Mouse (Mus musculus): ENCODE data around the gene Rpl18.

Rpl18 gene

DNA sequence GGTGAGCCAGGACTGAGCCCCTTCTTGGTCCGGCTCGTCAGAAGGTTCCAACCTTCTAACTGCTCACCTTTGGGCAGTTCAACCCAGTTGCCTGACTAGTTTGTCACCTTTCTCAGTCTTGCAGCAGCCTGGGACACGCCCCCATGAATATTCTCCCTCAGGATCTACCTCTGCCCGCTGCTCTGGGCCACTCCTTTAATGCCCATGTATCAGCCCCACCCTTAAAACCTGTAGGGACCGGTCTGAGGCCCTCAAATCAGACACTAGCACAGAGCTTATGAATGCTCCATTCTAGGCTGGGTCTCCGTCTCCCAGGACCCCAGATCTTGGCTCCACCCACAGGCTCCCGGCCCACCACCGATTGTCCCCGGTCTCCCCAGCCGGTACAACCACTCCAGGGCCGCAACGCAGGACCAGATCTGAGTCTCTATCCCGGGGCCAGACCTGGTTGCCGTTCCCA is 597 bp upstream of the Rpl18 start:
- no peak for DNase-seq

DNA sequence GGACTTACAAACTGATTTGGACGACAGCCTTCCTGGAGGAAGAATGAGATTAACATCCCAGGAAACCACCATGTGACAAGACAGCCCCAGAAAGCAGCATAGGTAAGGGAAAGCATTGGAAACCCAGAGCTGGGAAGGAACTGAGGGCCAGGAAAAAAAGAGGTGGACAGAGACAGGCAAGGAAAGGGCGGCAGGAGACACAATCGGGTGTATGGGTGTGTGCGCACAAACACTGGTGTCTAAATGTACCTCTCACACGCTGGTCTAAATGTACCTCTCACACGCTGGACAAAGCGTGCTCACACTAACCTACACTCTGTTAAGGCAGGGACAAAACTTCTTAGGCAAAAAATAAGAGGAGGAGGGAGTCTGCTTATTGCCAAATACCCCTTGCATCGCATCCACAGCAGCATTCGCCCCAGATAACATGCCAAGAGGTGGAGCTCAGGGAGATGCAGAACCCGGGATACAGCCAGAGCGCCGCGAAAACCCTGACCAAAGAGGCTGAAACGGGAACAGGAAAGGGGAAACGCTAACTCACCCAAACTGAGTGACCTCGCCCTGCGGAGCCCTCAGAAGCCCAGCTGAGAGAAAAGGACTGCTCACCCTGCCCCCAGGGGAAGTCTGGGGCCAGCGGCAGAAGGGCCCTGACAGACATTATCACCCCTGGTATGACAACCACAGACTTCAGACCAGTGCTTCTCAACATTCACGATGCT is 643 bp downstream of the Rpl18 start:
- no peak for DNase-seq

DNA sequence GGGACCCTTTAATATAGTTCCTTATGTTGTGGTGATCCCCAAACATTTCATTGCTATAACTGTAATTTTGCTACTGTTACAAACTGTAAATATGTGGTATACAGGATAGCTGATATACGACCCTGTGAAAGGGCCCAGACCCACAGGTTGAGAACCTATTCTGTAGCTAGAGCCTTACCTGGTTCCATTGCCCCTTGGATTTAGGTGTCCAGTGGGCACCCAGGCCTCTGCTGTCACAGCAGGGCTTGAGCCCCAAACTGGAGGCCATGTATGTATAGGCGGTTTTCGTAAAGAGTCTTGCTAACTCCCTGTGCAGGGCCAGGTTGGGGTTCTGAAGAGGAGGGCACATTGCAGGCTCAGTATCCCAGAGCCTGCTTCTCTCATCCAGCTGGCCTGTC is 1.2 kb downstream of the Rpl18 start:
- DNase-seq, result no peak

DNA sequence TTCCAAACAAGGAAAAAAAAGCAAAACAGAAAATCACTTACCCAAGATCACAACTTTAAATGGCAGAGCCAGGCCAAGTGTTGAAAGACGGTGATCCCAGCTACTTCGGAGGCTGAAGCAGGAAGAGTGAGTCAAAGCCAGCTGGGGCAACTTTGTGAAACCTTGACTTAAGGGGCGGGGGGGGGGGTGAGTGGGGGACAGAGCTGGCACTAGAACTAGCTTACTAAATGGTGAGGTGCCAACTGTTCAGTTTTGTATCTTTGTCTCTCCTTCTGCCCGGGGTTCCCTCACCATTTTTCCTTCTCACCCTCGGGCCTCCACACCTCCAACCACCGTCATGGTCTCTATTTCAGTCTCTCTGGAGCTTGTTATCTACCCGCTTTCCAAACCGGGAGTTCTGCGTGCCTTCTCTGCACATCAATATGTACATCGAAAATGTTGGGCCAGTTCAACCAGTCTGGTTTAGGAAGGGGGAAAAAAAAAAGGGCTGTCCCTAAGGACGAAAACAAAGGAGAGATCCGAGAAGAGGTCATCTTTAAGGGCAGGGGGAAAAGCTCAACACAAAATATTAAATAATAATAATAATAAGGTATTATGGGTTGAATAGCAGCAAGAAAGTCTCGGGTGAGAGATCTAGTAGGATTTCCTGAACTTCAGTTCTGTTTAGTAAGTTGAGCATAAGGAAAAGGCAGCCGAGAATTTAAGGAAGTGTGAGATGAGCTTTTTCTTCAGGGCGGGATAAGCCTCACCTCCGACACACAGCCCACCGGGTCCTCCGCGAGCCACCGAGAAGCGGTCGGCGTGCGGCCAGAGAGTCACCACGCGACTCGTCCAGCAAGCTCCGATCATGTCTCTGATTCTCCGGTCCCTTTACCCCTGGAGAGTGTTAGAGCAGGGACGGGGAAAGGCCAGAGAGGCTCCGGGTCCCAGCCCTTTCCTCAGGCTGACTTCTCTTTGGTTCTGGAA is 2.0 kb downstream of the Rpl18 start:
- DNase-seq, result no peak

DNA sequence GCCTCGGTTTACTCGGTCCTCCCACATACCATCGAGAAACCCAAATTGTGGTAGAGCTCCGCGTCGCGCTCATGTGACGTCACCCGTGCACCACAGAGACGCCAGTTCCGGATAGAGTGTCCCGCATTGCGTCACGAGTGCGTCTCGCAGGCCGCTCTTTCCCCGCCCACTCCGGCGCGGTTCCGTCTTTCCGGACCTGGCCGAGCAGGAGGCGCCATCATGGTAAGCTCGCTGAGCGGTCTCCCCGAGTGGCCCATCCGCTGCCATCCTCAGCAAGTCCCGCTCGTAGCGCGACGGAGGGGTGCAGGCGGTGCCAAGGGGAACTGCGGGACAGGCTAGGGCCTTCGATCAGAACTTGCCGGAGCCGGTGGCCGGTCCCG is 2.7 kb downstream of the Rpl18 start, which contains the start of gene Sphk2:
Gene Sphk2 (minus strand): TSS at position 85 of the 380 bp plus-strand sequence.
- peak; percentile 99 for DNase-seq

DNA sequence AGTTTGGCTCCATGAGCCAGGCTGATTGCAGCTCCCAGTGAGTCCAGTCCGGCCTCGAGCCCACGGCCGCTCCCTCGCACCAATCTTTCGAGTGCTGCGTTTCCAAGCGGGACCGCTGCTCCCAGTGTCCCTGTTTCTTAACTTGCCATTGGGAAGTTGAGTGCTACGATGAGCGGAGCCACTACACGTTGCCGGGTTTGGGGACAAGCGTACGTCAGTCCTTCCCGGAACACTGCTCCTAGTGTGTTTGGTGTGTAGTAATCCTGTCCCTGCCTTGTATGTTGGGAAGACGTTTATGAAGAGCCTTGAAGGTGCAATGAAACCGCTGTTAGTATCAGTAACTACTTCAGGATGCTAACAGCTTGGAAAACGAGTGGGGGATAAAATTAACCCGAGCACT is 3.1 kb downstream of the Rpl18 start:
- no peak for DNase-seq

DNA sequence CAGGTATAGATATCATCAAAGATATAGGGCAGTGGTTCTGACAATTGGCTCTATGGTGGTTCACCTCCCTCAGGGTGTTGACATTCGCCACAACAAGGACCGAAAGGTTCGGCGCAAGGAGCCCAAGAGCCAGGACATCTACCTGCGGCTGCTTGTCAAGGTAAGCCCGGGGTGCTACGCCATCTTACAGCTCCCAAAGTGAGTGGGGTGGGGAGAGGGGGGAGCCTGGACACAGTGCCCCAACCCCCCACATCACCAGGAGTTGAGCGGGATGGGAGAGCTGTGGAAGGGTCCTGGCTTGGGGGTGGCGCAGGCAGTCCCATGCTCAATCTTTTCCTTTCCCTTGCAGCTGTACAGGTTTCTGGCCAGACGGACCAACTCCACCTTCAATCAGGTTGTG is 3.9 kb downstream of the Rpl18 start:
- no peak for DNase-seq

DNA sequence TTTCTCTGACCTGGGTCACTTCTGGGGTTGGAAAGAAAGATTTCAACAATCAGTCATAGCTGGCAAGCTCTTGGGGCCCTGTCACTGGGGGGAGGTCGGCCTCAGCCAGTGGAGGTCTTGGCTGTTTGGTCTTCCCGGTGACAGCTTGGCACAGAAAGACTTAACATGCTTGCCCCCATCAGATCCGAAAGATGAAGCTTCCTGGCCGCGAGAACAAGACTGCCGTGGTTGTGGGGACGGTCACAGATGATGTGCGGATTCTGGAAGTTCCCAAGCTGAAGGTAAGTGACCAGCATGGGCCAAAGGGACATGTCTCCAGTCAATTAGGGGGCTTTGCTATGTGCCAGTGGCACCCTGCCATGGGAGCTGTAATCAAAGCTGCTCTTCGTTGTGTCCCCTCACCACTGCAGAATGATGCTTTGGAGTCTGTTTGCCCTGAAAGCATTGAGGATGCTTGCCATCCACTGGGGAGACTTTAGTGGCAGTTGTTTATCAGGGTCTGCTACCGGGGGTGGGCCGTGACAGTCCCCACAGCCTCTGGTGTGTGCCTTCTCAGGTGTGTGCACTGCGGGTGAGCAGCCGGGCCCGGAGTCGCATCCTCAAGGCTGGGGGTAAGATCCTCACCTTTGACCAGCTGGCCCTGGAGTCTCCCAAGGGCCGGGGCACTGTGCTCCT is 4.6 kb downstream of the Rpl18 start:
- no peak for DNase-seq

DNA sequence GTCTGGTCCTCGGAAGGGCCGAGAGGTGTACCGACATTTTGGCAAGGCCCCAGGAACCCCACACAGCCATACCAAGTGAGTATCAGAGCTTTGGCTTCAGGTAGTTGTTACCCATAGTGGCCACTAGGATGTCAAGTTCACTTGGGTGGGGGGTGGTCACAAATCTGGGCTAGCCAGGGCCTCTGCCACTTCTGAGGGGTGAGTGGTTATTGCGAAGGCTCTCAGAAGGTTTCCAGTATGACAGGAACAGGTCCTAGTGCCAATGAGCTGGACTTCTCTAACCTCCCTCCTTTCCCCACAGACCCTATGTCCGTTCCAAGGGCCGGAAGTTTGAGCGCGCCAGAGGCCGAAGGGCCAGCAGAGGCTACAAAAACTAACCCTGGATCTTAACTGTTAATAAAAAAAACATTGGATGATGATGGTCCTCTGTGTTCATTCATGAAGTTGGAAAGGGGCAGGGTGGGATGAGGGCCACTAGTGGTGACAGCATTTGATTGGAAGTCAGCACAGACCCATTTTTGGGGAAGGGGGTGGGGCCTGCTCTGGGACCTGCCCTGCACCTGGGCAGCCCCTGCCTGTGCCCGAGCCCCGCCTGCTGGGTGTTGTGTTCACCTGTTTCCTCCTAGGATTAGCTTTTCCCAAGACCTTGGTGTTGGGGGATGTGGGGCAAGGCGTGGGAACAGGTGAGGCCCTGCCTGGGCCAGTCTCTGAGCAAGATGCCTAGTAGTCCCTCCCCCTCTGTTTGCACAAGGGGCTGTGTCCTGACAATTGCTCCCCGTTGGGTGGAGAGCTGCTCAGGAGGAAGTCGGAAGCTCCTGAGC is 5.4 kb downstream of the Rpl18 start, which contains the start of gene Fam83e:
Gene Fam83e (plus strand): TSS at position 800 of the 821 bp plus-strand sequence.
- DNase-seq, result no peak

DNA sequence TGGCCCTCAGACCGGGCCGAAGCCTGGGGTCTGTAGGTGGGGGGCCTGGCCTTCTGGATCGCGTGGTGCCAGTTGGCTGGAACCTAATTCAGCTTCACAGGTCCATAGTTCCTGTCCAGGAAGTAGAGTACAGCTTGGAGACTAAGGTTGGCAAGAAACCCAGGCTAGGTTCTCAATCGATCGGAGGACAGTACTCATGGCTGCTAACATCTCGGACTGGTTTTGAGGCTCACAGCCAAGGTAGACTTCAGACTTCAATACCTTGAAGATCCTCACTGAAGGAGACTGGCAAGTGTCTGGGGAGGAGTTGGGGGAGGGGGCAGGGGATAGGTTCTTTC is 5.9 kb downstream of the Rpl18 start:
- no peak for DNase-seq

DNA sequence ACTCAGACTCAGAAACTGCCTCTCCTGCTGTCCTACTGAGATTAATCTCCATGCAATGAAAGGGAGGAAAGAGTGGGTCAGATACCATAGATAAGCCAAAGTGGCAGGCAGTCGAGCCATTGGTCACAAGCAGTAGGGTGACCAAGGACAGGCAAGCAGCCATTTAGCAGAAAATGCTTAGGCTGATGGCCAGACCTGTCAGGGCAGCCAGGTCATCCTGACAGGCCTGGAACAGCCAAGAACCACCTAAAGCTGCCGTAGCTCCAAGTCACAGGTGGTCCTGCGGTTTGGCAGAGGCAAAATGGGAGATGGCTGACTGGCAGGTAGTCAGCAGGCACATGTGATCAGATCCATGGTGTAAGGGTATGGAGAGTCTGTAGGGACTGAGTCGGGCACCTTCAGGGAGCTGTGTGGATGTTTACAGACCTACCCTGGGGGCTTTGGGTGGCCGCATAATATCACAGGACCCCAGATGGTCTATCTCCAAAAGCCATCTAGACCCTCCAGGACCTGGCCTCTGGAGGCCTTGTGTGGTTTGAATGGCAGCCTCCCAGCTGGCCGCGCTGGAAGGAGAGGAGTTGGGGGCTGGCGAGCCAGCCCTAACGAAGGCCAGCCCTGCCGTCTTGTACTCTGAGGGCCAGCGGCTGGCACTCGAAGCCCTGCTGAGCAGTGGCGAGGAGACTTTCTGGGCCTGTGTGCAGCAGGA is 6.5 kb downstream of the Rpl18 start:
- DNase-seq, result no peak

DNA sequence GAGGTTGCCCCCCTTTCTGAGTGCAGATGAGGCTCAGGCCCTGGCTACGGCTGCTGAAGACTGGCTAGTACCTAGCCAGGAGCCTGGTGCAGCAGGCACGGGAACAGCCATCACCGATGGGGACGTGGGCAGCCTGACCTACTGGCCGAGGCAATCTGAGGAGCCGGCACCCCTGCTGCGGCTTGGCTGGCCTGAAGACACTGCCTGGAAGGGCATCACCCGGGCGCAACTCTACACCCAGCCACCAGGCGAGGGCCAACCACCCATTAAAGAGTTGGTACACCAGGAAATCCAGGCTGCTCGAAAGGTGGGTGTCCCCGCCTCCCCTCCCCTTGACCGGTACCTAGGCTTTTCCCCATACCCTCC is 7.1 kb downstream of the Rpl18 start:
- no peak for DNase-seq

DNA sequence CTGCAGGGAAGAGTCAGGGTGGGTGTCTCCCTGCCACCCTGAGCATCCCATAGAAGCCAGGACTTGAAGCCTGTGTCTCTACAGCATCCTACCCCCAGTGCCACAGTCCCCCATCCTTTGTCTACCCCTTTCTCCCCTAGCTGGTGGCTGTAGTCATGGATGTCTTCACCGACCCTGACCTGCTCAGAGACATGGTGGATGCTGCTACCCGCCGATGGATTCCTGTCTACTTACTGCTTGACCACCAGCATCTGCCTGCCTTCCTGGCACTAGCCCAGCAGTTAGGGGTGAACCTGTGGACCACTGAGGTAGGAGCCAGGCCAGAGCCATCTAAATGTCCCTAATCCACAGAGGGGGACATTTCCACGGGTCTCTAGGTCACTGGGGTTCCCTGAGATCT is 8.0 kb downstream of the Rpl18 start:
- no peak for DNase-seq

DNA sequence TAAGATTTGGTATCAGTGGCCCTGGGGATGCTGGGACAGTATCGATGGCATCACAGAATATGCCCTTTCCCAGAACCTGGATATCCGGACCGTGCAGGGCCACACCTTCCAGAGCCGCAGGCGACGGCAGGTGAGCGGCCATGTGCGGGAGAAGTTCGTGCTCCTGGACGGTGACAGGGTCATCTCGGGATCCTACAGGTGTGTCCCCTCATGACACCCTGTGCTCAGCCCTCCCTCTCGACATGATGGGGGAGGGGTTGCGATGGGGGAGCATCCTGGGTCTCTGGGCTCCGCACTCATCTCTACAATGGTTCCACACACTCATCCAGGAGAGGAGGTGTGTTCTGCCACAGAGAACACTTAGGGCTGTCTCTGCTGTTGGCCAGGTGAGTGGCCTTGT is 8.5 kb downstream of the Rpl18 start:
- no peak for DNase-seq

DNA sequence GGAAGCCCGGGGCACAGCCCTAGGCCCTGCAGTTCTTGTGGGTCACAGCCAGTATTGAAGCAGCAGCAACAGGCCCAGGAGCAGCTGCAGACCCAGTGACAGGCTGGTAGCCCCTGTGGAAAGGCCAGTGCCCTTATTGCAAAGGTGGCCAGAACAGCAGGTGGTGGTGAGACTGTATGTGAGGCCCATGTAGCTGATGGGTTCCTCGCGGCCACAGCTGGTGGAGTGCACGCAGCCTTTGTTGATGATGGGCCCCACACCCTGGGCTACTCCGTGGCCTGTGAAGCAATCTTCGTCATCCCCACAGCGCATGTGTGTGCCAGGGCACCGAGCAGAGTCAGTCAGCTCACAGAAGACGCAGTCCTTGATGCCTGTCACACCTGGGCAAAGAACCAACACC is 9.9 kb downstream of the Rpl18 start:
- DNase-seq, result no peak

DNA sequence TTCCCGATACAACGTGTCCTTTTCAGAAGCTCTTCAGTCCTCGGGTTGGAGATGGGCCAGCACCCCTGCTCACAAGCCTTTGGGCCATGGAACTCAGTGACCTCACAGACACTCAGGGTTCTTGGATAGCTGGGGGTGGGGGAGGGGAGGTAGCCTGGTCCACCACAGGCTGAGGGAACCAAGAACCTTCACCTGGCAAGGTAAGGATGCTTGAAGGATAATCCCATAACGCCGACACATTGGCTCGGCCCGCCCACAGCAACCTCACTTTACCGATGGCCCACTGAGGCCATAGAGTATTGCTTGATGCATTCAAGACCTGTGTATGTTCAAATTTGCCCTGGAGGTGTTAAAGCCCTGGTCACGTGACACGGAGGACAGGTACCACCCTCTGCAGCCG is 10.5 kb downstream of the Rpl18 start, which contains the start of gene Spaca4:
Gene Spaca4 (minus strand): TSS at position 101 of the 400 bp plus-strand sequence.
- DNase-seq, result no peak

DNA sequence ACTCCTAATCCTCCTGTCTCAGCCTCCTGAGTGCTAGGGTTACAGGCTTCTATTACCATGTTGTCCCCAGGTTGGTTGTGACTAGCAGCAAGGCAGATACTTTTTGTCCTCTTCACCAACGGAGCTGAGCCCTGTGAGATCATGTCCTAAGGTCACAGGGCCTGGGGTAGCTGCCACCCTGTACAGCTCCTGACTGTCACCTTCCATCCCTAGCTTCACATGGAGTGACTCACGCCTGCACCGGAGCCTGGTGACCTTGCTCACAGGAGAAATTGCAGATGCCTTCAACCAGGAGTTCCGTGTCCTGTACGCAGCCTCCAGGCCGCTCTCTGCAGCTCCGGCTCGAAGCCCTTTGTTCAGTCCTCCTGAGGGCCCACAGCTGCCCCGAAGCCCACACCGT is 11.2 kb downstream of the Rpl18 start:
- no peak for DNase-seq

DNA sequence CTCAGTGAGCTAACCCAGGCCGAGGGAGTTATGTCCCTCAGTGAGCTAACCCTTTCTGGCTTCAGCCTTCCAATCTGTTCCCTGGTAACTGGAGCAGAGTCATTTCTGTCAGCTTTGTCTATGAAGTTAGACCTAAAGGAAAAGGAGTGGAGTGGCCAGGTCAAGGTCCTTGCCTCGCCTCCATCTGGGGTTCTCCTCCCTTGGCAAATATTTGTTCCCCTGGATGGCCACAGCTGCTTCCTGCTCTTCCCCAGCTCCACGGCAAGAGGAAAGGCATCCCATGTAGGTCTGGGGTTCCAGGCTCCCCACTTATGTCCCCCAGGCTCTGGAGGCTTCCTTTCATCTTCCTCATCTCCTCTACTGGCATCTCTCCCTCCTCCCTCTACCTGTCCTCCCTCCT is 12.4 kb downstream of the Rpl18 start:
- no peak for DNase-seq

DNA sequence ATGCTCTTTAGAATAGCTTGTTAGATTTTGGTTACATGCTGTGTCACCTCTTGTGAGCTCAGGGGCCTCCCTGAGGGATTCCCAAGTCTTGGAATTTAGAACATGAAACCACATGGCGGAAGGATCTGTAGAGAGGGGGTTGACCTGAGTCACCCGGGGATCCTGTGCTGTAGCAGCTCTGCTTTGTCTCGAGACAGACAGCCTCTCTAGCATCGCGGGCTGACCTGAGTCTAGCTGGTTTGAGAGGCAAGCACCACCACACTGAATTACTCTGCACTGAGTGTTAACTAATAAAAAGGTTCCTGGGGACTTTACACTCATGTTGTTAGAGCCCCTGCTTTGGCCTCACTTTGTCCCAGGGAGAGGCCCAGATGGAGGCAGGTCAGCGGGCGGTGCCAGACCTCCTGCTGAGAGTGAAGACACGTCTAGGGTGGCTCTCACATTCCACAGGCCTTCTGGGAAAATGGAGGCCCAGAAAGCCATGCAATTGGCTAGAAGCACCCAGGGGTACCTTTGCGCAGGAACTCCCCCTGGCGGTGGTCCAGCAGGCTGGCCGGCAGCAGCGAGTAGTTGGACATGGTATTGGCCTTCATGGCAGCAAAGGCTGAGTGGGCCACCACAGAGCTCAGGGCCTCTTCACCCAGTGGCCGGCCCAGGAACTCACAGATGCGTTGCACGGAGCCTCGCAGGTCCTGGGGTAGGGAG is 15.6 kb downstream of the Rpl18 start:
- peak; percentile 56 to 60 for DNase-seq

DNA sequence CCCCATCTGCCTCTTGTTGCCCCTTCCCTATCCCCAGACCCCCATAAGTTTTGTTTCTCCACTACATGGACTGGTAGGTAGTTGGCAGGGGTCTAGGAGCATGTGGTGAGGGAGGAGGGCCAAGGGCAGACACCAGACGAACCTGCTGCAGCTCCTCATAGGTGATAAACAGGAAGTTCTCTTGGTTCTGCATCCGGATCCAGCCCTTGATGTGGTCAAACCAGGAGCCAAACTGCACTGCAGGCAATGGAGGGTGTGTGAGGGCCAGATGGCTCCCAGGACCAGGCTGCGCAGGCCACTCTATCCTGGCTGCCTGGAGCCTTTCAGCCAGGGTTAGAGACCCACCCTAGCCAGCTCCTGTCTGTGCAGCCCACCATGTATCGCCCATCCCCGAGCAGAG is 18.2 kb downstream of the Rpl18 start:
- no peak for DNase-seq

DNA sequence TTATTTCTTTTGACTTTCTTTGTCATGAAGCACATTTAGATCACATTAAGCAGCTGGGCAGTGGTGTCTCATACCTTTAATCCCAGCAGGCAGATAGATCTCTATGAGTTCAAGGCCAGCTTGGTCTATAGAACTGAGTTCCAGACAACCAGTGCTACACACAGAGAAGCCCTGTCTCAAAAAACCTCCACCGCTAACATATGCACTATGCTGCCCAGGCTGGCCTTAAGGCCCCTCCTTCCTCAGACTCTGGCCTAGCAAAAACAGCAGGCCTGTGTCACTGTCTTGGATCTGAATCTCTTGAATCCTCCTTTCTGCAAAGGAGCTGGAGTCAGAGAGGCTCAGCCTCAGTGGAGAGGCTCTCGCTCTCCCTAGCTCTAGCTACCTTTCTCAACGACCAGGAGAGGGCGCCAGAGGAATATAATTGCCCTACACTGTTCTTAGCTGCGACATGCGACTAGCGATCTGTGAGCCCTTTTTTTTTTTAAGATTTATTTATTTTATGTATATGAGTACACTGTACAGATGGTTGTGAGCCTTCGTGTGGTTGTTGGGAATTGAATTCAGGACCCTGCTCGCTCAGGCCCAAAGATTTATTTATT is 24.0 kb downstream of the Rpl18 start:
- DNase-seq, result peak; percentile 89 to 90

Measured in B cell, adult 2 months (primary cell).